Mouse (Mus musculus) heart, adult 8-10 months (tissue): ENCODE measurements around the gene Xpa. TPM values are rescaled to one million over a fixed set of nuclear protein-coding genes. Genes with fewer than 3 reads are reported as not detected.

ENCODE experiments used
- DNase-seq: peaks from one replicate; pipeline ENCODE4 v3.0.0; 2022; ENCODE audit warnings: low spot score
- total RNA-seq, 4 experiments: library from RNA; stranded (reverse); gene quantifications; 2 replicates each; pipeline ENCODE4 v1.2.4; 2022

Gene Xpa
- total RNA-seq: 1 to 10 TPM; 6.1 to 9.6 (median 6.8) TPM

GRCm38 (mm10) chr4:46195781-46196487 lies at the start of gene Xpa:
Gene Xpa (minus strand): TSS chr4:46196311.
- peak; percentile 95 for DNase-seq

- no peak for DNase-seq
Measured at GRCm38 (mm10) chr4:46235871-46236270, 39.8 kb upstream of the Xpa start.

- no peak for DNase-seq
Measured at GRCm38 (mm10) chr4:46234739-46235138, 38.6 kb upstream of the Xpa start.

- no peak for DNase-seq
Measured at GRCm38 (mm10) chr4:46226972-46227535, 30.9 kb upstream of the Xpa start.

- DNase-seq: no peak
Measured at GRCm38 (mm10) chr4:46221090-46221489, 25.0 kb upstream of the Xpa start.

- DNase-seq: no peak
Measured at GRCm38 (mm10) chr4:46202562-46203126, 6.5 kb upstream of the Xpa start.

GRCm38 (mm10) chr4:46201834-46202561 lies 5.9 kb upstream of the Xpa start:
- DNase-seq: peak; percentile 76

- no peak for DNase-seq
Measured at GRCm38 (mm10) chr4:46198064-46198463, 2.0 kb upstream of the Xpa start.

GRCm38 (mm10) chr4:46196513-46196912 lies 402 bp upstream of the Xpa start:
- no peak for DNase-seq

GRCm38 (mm10) chr4:46192011-46192410 lies 4.1 kb downstream of the Xpa start:
- peak; percentile 16 for DNase-seq

- no peak for DNase-seq
Measured at GRCm38 (mm10) chr4:46186466-46186865, 9.6 kb downstream of the Xpa start.

- DNase-seq: no peak
Measured at GRCm38 (mm10) chr4:46185890-46186289, 10.2 kb downstream of the Xpa start.

- DNase-seq: no peak
Measured at GRCm38 (mm10) chr4:46185423-46185822, 10.7 kb downstream of the Xpa start.

- DNase-seq: no peak
Measured at GRCm38 (mm10) chr4:46182181-46182580, 13.9 kb downstream of the Xpa start.

GRCm38 (mm10) chr4:46181168-46181567 lies 14.9 kb downstream of the Xpa start:
- DNase-seq: no peak

- DNase-seq: no peak
Measured at GRCm38 (mm10) chr4:46177496-46177895, 18.6 kb downstream of the Xpa start.

- no peak for DNase-seq
Measured at GRCm38 (mm10) chr4:46177018-46177417, 19.1 kb downstream of the Xpa start.

GRCm38 (mm10) chr4:46176313-46176712 lies 19.8 kb downstream of the Xpa start:
- DNase-seq: no peak

- no peak for DNase-seq
Measured at GRCm38 (mm10) chr4:46171761-46172160, 24.4 kb downstream of the Xpa start.

GRCm38 (mm10) chr4:46165831-46166230 lies 30.3 kb downstream of the Xpa start:
- DNase-seq: no peak

GRCm38 (mm10) chr4:46164027-46164426 lies 32.1 kb downstream of the Xpa start:
- no peak for DNase-seq

- no peak for DNase-seq
Measured at GRCm38 (mm10) chr4:46151903-46152544, 44.1 kb downstream of the Xpa start.
